Mouse (Mus musculus) liver, embryonic 14.5 days (tissue): Measurements from ENCODE around the gene Nanos1. TPM values are rescaled to one million over a fixed set of nuclear protein-coding genes. Genes with fewer than 3 reads are reported as not detected.

Source experiments
- ATAC-seq: fragments of 200-750 bp; cut with Nextera tagmentation; 2 replicates; pipeline ENCODE4 v1.8.0; 2017; ENCODE audit warnings: moderate number of reproducible peaks, mild to moderate bottlenecking, moderate library complexity; ENCODE audit not compliant: insufficient read depth
- DNase-seq, 3 experiments: peaks; one replicate each; pipeline ENCODE4 v3.0.0-alpha.2; 2012 to 2013; ENCODE audit warnings: low read depth in 3 of 3, low spot score in 3 of 3
- H3K27ac ChIP-seq: fragments of 300-500 bp; sonication (generic); 2 replicates; pipeline ENCODE4 v1.5.1; 2014; ENCODE audit warnings: moderate library complexity, mild to moderate bottlenecking, control low read depth, inconsistent platforms
- H3K27me3 ChIP-seq: fragments of 300-500 bp; sonication (generic); 2 replicates; pipeline ENCODE4 v1.6.1; 2014; ENCODE audit warnings: mild to moderate bottlenecking, low read length, moderate library complexity; ENCODE audit not compliant: control insufficient read depth, insufficient read depth
- H3K36me3 ChIP-seq: fragments of 300-500 bp; sonication (generic); replicated peaks from 2 replicates; pipeline ENCODE4 v1.6.1; 2014; ENCODE audit warnings: low read depth; ENCODE audit not compliant: control insufficient read depth, insufficient read depth
- H3K4me1 ChIP-seq, 2 experiments: fragments of 200-500 bp in 1 of 2; fragments of 300-500 bp in 1 of 2; sonication (generic) in 1 of 2; replicated peaks; 2 replicates each; pipeline ENCODE4 v1.6.1; 2012 to 2014; ENCODE audit warnings: antibody characterized with exemption in 1 of 2, inconsistent platforms in 1 of 2, low read length in 1 of 2; ENCODE audit not compliant: control insufficient read depth in 2 of 2, insufficient read depth in 2 of 2
- H3K4me2 ChIP-seq: fragments of 300-500 bp; sonication (generic); 2 replicates; pipeline ENCODE4 v1.6.1; 2014; ENCODE audit warnings: low read depth, mild to moderate bottlenecking, control low read depth, moderate library complexity
- H3K4me3 ChIP-seq, 2 experiments: fragments of 200-500 bp in 1 of 2; fragments of 300-500 bp in 1 of 2; sonication (generic) in 1 of 2; 2 replicates each; pipeline ENCODE4 v1.5.1; 2012 to 2014; ENCODE audit warnings: low read depth in 2 of 2, low read length in 2 of 2, mild to moderate bottlenecking in 2 of 2, control low read depth in 1 of 2, inconsistent platforms in 1 of 2, moderate library complexity in 1 of 2; ENCODE audit not compliant: insufficient read depth in 1 of 2
- H3K9ac ChIP-seq: fragments of 300-500 bp; sonication (generic); replicated peaks from 2 replicates; pipeline ENCODE4 v1.6.1; 2014; ENCODE audit warnings: mild to moderate bottlenecking, control low read depth, moderate library complexity
- H3K9me3 ChIP-seq: fragments of 300-500 bp; sonication (generic); 2 replicates; pipeline ENCODE4 v1.6.1; 2016; ENCODE audit warnings: low read length, mixed read lengths; ENCODE audit not compliant: control insufficient read depth
- CTCF ChIP-seq: IDR thresholded peaks from 2 replicates; pipeline ENCODE4 v1.5.1; 2016; ENCODE audit warnings: antibody characterized with exemption, low read depth, control low read depth
- EP300 ChIP-seq: IDR thresholded peaks from 2 replicates; pipeline ENCODE4 v1.6.1; 2016; ENCODE audit warnings: antibody characterized with exemption, low read depth
- WGBS: fragments of 180-500 bp; shearing (Covaris S2); extraction: QIAGEN DNeasy Blood & Tissue Kit; methylation state at CpG from one replicate; pipeline ENCODE4 v1.1.7; 2014; ENCODE audit not compliant: insufficient replicate concordance; 5-methylcytosine and 5-hydroxymethylcytosine counted together
- polyA plus RNA-seq, 2 experiments: library from polyadenylated mRNA; depleted of rRNA in 1 of 2; stranded (reverse) in 1 of 2; unstranded in 1 of 2; fragments of >200 nt; fragmentation: Nextera tagmentation in 1 of 2; extraction: Ambion mirVana in 1 of 2; gene quantifications; 2 replicates each; pipeline versions ENCODE4 v1.2.1 to v1.2.3; 2012 to 2014

Gene Nanos1
- polyA plus RNA-seq, 2 experiments, result 1.3 to 1.9 TPM

DNA sequence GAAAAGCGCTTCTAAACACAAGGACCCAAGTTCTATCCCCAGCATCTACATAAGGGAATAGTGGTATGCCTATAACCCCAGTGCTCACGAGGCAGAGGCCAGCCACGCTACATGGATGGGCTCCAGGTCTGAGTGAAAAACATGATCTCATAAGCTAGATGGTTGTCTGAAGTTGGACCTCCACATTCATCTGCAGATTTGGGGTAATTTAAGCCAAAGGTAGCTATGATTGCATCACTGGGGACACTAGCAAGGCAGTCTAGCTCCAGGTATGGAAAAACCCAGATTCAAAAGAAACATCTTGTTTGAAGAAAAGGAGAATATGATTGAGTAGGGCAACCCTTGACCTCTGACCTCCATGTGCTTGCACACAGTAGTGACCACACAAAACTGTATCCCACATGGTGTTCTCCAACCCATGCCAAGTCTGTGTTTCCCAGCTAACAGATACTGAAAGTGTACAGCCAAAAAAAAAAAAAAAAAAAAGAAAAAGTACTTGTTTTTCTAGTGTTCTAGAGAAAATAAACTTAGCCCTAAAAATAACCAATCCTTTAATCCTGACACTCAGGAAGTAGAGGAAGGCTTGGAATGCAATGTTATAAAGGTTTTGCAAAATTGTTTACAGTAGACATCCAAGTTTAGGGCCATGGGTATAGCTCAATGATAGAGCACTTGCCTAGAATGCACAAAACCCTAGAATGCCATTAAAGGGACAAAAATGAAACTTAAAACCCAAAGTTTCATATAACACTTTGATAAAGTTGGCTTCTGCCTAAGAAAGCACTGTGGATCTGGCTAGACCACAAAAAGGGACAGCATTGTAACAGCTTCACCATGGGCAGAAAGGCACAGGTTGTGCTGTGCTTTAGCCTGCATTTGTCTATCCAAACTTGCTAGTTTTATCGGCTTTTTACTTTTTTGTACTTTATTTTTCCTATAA is 3.4 kb downstream of the Nanos1 start:
- WGBS, result 72% methylated on average over 4 of the region's 4 CpGs
- Histone ChIP-seq H3K27me3 (peaks cover 13% of the 10 kb centered on the region), H3K4me1 (peaks cover 7 to 8% of the 10 kb centered on the region in 2 experiments), H3K27ac (no peak overlapping the region), H3K9me3 (no peaks in the 10 kb centered on the region), H3K4me3 (no peak overlapping the region), H3K36me3 (peaks cover 29% of the 10 kb centered on the region), H3K9ac (no peak overlapping the region), H3K4me2 (no peak overlapping the region; the same call in 1 of the 2 replicates)
- TF ChIP-seq CTCF (no peak), EP300 (no peak)
- DNase-seq (no peak), ATAC-seq (no peak)

DNA sequence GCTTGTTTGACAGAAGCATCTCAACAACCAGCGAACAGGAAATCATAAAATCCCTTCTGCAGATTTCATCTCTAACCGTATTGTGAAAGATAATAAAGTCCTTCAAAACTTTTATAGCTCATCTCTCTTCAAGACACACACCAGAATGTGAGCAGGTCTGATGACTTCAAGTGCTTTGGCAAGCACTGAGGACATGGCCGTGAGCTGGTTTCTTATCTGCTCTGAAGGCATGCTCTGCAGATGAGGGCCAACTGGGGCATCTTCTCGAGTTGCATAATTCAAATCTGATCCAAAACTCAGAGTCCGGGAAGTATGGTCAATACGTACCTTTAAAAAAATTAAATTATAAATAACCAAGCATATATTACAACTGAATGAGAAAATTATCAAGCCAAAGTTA is 17.6 kb downstream of the Nanos1 start:
- Histone ChIP-seq H3K9ac (no peak overlapping the region), H3K36me3 (peaks cover 88% of the 10 kb centered on the region), H3K4me3 (no peak overlapping the region), H3K9me3 (no peaks in the 10 kb centered on the region), H3K27me3 (no peaks in the 10 kb centered on the region), H3K4me1 (no peaks in the 10 kb centered on the region), H3K4me2 (no peak overlapping the region), H3K27ac (no peak overlapping the region)
- DNase-seq (no peak), ATAC-seq (no peak)
- TF ChIP-seq EP300, result no peak
- no peak for TF ChIP-seq CTCF
- 75% methylated on average over 6 of the region's 6 CpGs for WGBS

DNA sequence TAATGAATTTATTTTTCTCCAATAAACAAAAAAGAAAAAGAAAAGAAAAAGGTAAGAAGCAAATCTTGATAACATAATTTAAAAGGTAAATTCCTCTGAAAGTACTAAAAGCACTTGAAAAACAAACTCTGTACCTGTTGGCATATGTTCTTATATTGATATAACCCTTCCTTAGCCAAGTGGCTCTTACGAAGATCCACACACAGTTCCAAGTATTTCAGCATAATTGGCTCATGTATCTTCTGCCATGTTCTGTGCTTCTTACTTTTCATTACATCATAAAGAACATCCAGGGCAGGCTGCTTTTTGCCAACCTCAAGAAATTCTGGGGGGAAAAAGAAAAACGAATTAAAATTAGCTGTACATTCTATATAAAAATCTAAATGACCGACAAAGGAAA is 26.2 kb downstream of the Nanos1 start:
- Histone ChIP-seq H3K9ac (no peak overlapping the region), H3K9me3 (no peaks in the 10 kb centered on the region), H3K27me3 (no peaks in the 10 kb centered on the region), H3K4me3 (no peak overlapping the region), H3K4me2 (no peak overlapping the region), H3K4me1 (peaks cover 0 to 7% of the 10 kb centered on the region in 2 experiments; a peak in 3 of 4 replicates), H3K27ac (no peak overlapping the region), H3K36me3 (peaks cover 47% of the 10 kb centered on the region)
- no peak for DNase-seq
- 79% methylated on average over 3 of the region's 3 CpGs for WGBS
- no peak for TF ChIP-seq CTCF
- no peak for TF ChIP-seq EP300
- ATAC-seq, result no peak

DNA sequence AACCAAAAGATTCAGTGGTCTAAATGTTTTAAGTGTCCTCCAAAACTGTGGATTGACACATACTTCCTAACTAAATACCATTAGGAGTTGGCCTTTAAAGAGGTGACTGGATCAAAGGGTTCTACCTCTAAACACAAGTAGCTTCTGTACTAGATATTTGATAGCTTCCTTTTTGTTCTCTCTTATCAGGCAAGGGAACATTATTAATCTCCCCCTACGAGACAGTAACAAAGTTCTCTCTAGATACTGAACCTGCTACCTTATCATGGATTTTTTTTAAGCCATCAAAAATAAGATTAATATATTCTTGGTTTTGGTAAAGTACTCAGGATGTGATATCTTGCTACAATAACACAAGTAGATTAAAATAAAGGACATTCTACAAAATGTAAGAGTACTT is 28.9 kb downstream of the Nanos1 start:
- peaks cover 0 to 13% of the 10 kb centered on the region in 2 experiments; a peak in 3 of 4 replicates for H3K4me1 ChIP-seq
- no peak for ATAC-seq
- TF ChIP-seq CTCF, result no peak
- TF ChIP-seq EP300, result no peak
- DNase-seq, result no peak
- H3K4me3 ChIP-seq, result no peak overlapping the region
- no peak overlapping the region for H3K27ac ChIP-seq
- H3K4me2 ChIP-seq, result no peak overlapping the region
- no peak overlapping the region for H3K9ac ChIP-seq
- H3K27me3 ChIP-seq, result no peaks in the 10 kb centered on the region
- no peaks in the 10 kb centered on the region for H3K9me3 ChIP-seq
- peaks cover 28% of the 10 kb centered on the region for H3K36me3 ChIP-seq
- WGBS, result 13% methylated on average over 1 of the region's 1 CpGs

DNA sequence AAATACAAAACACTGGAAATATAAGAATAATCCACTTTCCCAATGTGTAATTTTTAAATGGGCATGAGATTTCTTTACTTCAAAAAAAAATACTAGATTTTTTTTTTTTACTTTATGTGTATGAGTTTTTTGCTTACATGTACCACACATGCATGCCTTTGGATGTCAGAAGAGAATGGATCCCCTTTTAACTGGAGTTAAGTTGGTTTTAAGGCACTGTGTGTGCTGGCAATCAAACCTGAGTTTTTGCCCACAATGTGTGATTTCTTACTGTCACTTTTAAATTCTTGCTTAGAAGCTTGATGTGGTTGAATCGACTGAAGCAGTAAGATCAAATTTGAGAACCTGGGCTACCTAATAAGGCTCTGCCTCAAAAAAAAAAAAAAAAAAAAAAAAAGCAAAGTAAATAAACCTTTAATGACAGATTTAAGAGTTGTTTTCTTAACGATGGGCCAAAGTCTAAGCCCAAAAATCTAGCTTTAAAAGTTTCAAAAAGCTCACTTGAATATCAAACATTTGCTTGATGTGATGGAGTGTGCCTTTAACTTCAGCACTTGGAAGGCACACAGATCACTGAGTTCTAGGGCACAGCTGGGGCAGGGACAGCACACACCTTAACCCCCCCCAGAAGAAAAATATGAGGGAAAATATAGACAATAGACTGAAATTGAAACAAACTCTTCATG is 31.8 kb downstream of the Nanos1 start:
- peak overlapping the region; percentile 31 to 99; a peak in 3 of 4 replicates for H3K4me3 ChIP-seq
- ATAC-seq (no peak), DNase-seq (no peak)
- peaks cover 7 to 15% of the 10 kb centered on the region in 2 experiments for H3K4me1 ChIP-seq
- H3K9me3 ChIP-seq, result no peaks in the 10 kb centered on the region
- peaks cover 8% of the 10 kb centered on the region for H3K36me3 ChIP-seq
- H3K9ac ChIP-seq, result no peak overlapping the region; the same call in 1 of the 2 replicates
- H3K4me2 ChIP-seq, result peak overlapping the region; percentile 92
- 32% methylated on average over 2 of the region's 2 CpGs for WGBS
- no peaks in the 10 kb centered on the region for H3K27me3 ChIP-seq
- TF ChIP-seq EP300 (no peak), CTCF (no peak)
- no peak overlapping the region for H3K27ac ChIP-seq
